Mouse (Mus musculus): ENCODE data around the gene Metrnl. TPM values are rescaled to one million over a fixed set of nuclear protein-coding genes. Genes with fewer than 3 reads are reported as not detected.

Metrnl gene
- 12.2 TPM for polyA plus RNA-seq (2014; fragmentation: Illumina TruSeq; extraction: RNeasy Lipid Tissue Mini Kit (QIAGEN cat#74804); ENCODE audit: low read depth, low replicate concordance)

DNA sequence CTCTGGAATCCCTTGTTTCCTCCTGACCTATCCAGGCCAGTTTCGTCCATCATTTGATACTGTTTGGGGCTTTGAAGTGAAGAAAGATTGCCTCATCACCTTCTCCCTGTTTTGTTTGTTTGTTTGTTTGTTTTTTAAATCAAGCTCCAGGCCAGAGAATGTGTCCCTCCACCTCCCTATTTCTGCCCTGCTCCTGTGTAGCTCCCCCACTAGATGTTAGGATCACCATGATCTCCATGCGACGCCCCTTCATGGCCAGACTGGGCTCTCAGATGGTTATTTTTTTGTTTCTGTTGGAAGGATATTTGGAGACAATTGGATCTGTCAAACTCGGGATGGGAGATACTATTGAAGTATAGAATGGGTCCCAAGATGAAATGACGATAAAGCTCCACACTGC is at the start of gene Metrnl:
TSS of gene Metrnl (plus strand) at position 301 of the 400 bp plus-strand sequence.

DNA sequence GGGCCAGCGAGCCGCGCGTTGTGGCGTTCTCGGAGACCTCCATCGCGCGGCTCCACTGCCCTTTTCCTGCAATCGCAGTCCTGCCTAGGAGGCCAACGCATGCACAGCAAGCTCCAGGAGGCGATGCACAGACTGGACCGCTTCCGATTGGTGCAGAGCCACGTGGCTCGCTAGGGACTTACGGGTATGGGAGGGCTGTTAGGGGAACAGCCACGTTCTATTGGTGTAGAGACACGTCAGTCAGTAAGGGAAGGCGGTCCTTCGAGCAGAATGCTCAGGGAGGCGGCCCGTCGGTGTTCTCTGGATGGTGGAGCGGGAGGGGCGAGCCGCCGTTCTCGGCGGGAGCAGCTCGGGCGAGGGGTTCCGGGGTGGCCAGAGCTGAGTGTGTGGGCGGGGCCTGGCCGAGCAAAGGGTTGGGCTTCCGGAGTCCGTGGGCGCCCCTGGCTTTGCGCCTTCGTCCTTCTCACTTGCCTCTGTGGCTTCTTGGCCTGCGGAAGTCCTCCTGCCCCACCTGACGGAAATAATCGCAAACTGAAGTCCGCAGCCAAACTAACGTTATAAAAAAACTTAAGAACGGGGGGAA is 28.3 kb upstream of the Metrnl start, which contains the start of gene B3gntl1:
TSS of gene B3gntl1 (minus strand) at position 164 of the 583 bp plus-strand sequence.

Other genes with a start within 250 kb of the Metrnl start
- gene Tbcd, start 249.6 kb upstream of the Metrnl start, polyA plus RNA-seq (2014; fragmentation: Illumina TruSeq; extraction: RNeasy Lipid Tissue Mini Kit (QIAGEN cat#74804); ENCODE audit: low read depth, low replicate concordance), result 26.4 TPM
- 13.7 TPM for gene Zfp750, start 182.2 kb upstream of the Metrnl start, polyA plus RNA-seq (2014; fragmentation: Illumina TruSeq; extraction: RNeasy Lipid Tissue Mini Kit (QIAGEN cat#74804); ENCODE audit: low read depth, low replicate concordance)
- 2.9 TPM for gene B3gntl1, start 28.4 kb upstream of the Metrnl start, polyA plus RNA-seq (2014; fragmentation: Illumina TruSeq; extraction: RNeasy Lipid Tissue Mini Kit (QIAGEN cat#74804); ENCODE audit: low read depth, low replicate concordance)
- not detected for gene Ptchd3, start 128.7 kb downstream of the Metrnl start, polyA plus RNA-seq (2014; fragmentation: Illumina TruSeq; extraction: RNeasy Lipid Tissue Mini Kit (QIAGEN cat#74804); ENCODE audit: low read depth, low replicate concordance)

Data from sigmoid colon, adult 10 weeks (tissue).